Mouse (Mus musculus) hindbrain, embryonic 16.5 days (tissue): ENCODE measurements around the gene Ptbp1. TPM values are rescaled to one million over a fixed set of nuclear protein-coding genes. Genes with fewer than 3 reads are reported as not detected.
A peak's percentile ranks its signal among the peaks of the same experiment; 100 is the strongest.

Experiments
- ATAC-seq: fragments of 200-750 bp; cut with Nextera tagmentation; 2 replicates; pipeline ENCODE4 v1.8.0; 2017; ENCODE audit warnings: moderate TSS enrichment, moderate library complexity
- H3K27ac ChIP-seq: fragments of 300-500 bp; sonication (generic); 2 replicates; pipeline ENCODE4 v1.5.1; 2014; ENCODE audit warnings: low read depth, mild to moderate bottlenecking, control low read depth, low read length, moderate library complexity
- H3K27me3 ChIP-seq: fragments of 300-500 bp; sonication (generic); replicated peaks from 2 replicates; pipeline ENCODE4 v1.6.1; 2014; ENCODE audit warnings: low read length; ENCODE audit not compliant: control insufficient read depth, insufficient read depth
- H3K36me3 ChIP-seq: fragments of 300-500 bp; sonication (generic); 2 replicates; pipeline ENCODE4 v1.6.1; 2014; ENCODE audit warnings: mild to moderate bottlenecking, low read length, moderate library complexity, mixed read lengths; ENCODE audit not compliant: control insufficient read depth, insufficient read depth
- H3K4me1 ChIP-seq: fragments of 300-500 bp; sonication (generic); 2 replicates; pipeline ENCODE4 v1.6.1; 2014; ENCODE audit warnings: low read depth, low read length; ENCODE audit not compliant: control insufficient read depth, insufficient read depth
- H3K4me2 ChIP-seq: fragments of 300-500 bp; sonication (generic); 2 replicates; pipeline ENCODE4 v1.6.1; 2014; ENCODE audit warnings: mild to moderate bottlenecking, low read length, control low read depth, moderate library complexity
- H3K4me3 ChIP-seq: fragments of 300-500 bp; sonication (generic); 2 replicates; pipeline ENCODE4 v1.5.1; 2014; ENCODE audit warnings: mild to moderate bottlenecking, low read length, control low read depth, moderate library complexity
- H3K9ac ChIP-seq: fragments of 300-500 bp; sonication (generic); 2 replicates; pipeline ENCODE4 v1.6.1; 2014; ENCODE audit warnings: low read depth, mild to moderate bottlenecking, control low read depth, low read length, moderate library complexity
- H3K9me3 ChIP-seq: fragments of 300-500 bp; sonication (generic); 2 replicates; pipeline ENCODE4 v1.6.1; 2014; ENCODE audit warnings: mild to moderate bottlenecking, low read length, moderate library complexity; ENCODE audit not compliant: control insufficient read depth
- WGBS: fragments of 180-500 bp; shearing (Covaris S2); extraction: QIAGEN DNeasy Blood & Tissue Kit; methylation state at CpG from one replicate; pipeline ENCODE4 v1.1.7; 2014; 5-methylcytosine and 5-hydroxymethylcytosine counted together
- polyA plus RNA-seq: library from polyadenylated mRNA; unstranded; fragments of >200 nt; fragmentation: Nextera tagmentation; extraction: Ambion mirVana; gene quantifications from 2 replicates; pipeline ENCODE4 v1.2.1, GENCODE M21; 2015

Gene Ptbp1
- polyA plus RNA-seq, 1 experiment from 2014 or later: 61.2 TPM

GRCm38 (mm10) chr10:79824413-79824812, 29.8 kb upstream of the Ptbp1 start:
- H3K4me2 ChIP-seq: no peak overlapping the region
- ATAC-seq: no peak
- H3K27ac ChIP-seq: no peak overlapping the region
- 77% methylated on average over 6 of the region's 6 CpGs for WGBS
- H3K4me3 ChIP-seq: no peak overlapping the region
- H3K9me3 ChIP-seq: no peaks in the 10 kb centered on the region
- H3K9ac ChIP-seq: no peak overlapping the region
- peaks cover 11% of the 10 kb centered on the region for H3K36me3 ChIP-seq
- H3K4me1 ChIP-seq: no peaks in the 10 kb centered on the region
- no peaks in the 10 kb centered on the region for H3K27me3 ChIP-seq

- Histone ChIP-seq H3K9ac (no peak overlapping the region), H3K36me3 (no peaks in the 10 kb centered on the region), H3K27me3 (no peaks in the 10 kb centered on the region), H3K4me3 (no peak overlapping the region), H3K9me3 (no peaks in the 10 kb centered on the region), H3K27ac (no peak overlapping the region), H3K4me1 (peaks cover 2% of the 10 kb centered on the region), H3K4me2 (no peak overlapping the region)
- ATAC-seq: no peak
- 90% methylated on average over 3 of the region's 3 CpGs for WGBS
Observed at GRCm38 (mm10) chr10:79831583-79831982, 22.6 kb upstream of the Ptbp1 start.

GRCm38 (mm10) chr10:79832026-79832785, 22.0 kb upstream of the Ptbp1 start:
- Histone ChIP-seq H3K9me3 (no peaks in the 10 kb centered on the region), H3K4me3 (no peak overlapping the region), H3K36me3 (no peaks in the 10 kb centered on the region), H3K4me1 (peaks cover 2% of the 10 kb centered on the region), H3K9ac (no peak overlapping the region), H3K27me3 (no peaks in the 10 kb centered on the region), H3K4me2 (no peak overlapping the region), H3K27ac (no peak overlapping the region)
- 75% methylated on average over 7 of the region's 7 CpGs for WGBS
- no peak for ATAC-seq

GRCm38 (mm10) chr10:79832786-79833181, 21.4 kb upstream of the Ptbp1 start:
- Histone ChIP-seq H3K4me2 (no peak overlapping the region), H3K4me1 (peaks cover 2% of the 10 kb centered on the region), H3K9me3 (no peaks in the 10 kb centered on the region), H3K27ac (no peak overlapping the region), H3K4me3 (no peak overlapping the region), H3K27me3 (no peaks in the 10 kb centered on the region), H3K9ac (no peak overlapping the region), H3K36me3 (no peaks in the 10 kb centered on the region)
- ATAC-seq: no peak
- 79% methylated on average over 9 of the region's 9 CpGs for WGBS

- 22% methylated on average over 9 of the region's 9 CpGs for WGBS
- no peaks in the 10 kb centered on the region for H3K36me3 ChIP-seq
Observed at GRCm38 (mm10) chr10:79834769-79835398, 19.3 kb upstream of the Ptbp1 start.

GRCm38 (mm10) chr10:79836918-79837317, 17.3 kb upstream of the Ptbp1 start:
- H3K4me2 ChIP-seq: no peak overlapping the region
- H3K9ac ChIP-seq: no peak overlapping the region
- H3K4me1 ChIP-seq: peaks cover 8% of the 10 kb centered on the region
- WGBS: 94% methylated on average over 3 of the region's 3 CpGs
- no peak overlapping the region for H3K27ac ChIP-seq
- ATAC-seq: no peak
- no peak overlapping the region for H3K4me3 ChIP-seq
- no peaks in the 10 kb centered on the region for H3K36me3 ChIP-seq
- H3K9me3 ChIP-seq: no peaks in the 10 kb centered on the region
- H3K27me3 ChIP-seq: no peaks in the 10 kb centered on the region

More at GRCm38 (mm10) chr10:79834769-79835398, 19.3 kb upstream of the Ptbp1 start:
- peak; percentile 59; the same call in 1 of the 2 replicates for ATAC-seq
- H3K4me1 ChIP-seq: peaks cover 2% of the 10 kb centered on the region
- no peak overlapping the region for H3K4me2 ChIP-seq
- no peak overlapping the region for H3K9ac ChIP-seq
- no peaks in the 10 kb centered on the region for H3K9me3 ChIP-seq
- H3K27ac ChIP-seq: no peak overlapping the region
- no peaks in the 10 kb centered on the region for H3K27me3 ChIP-seq
- no peak overlapping the region for H3K4me3 ChIP-seq

GRCm38 (mm10) chr10:79838151-79838550, 16.1 kb upstream of the Ptbp1 start:
- H3K9me3 ChIP-seq: no peaks in the 10 kb centered on the region
- no peak overlapping the region for H3K27ac ChIP-seq
- no peaks in the 10 kb centered on the region for H3K36me3 ChIP-seq
- ATAC-seq: no peak
- no peak overlapping the region for H3K4me3 ChIP-seq
- H3K4me2 ChIP-seq: no peak overlapping the region
- 82% methylated on average over 2 of the region's 2 CpGs for WGBS
- no peak overlapping the region for H3K9ac ChIP-seq
- H3K4me1 ChIP-seq: peaks cover 8% of the 10 kb centered on the region
- no peaks in the 10 kb centered on the region for H3K27me3 ChIP-seq

- H3K27me3 ChIP-seq: no peaks in the 10 kb centered on the region
- no peak overlapping the region for H3K9ac ChIP-seq
- no peaks in the 10 kb centered on the region for H3K9me3 ChIP-seq
- 94% methylated on average over 3 of the region's 3 CpGs for WGBS
- no peak overlapping the region for H3K4me3 ChIP-seq
- H3K4me2 ChIP-seq: peak overlapping the region; percentile 63; the same call in 1 of the 2 replicates
- peaks cover 9% of the 10 kb centered on the region for H3K4me1 ChIP-seq
- ATAC-seq: no peak
- H3K36me3 ChIP-seq: no peaks in the 10 kb centered on the region
- H3K27ac ChIP-seq: peak overlapping the region; percentile 41; the same call in 1 of the 2 replicates
Observed at GRCm38 (mm10) chr10:79840091-79840490, 14.1 kb upstream of the Ptbp1 start.
